Mouse (Mus musculus) lung, adult 18-20 months (tissue): ENCODE measurements around the gene Rack1.
"Not testable (repeated sequence)": the region's sequence is repeated elsewhere in the genome, so short reads cannot be mapped to it uniquely, and the experiment has no call there.

Experiments
- DNase-seq, 2 experiments: peaks; one replicate each; pipeline ENCODE4 v3.0.0; 2022; ENCODE audit warnings: mixed read lengths in 2 of 2

The Rack1 gene

DNA sequence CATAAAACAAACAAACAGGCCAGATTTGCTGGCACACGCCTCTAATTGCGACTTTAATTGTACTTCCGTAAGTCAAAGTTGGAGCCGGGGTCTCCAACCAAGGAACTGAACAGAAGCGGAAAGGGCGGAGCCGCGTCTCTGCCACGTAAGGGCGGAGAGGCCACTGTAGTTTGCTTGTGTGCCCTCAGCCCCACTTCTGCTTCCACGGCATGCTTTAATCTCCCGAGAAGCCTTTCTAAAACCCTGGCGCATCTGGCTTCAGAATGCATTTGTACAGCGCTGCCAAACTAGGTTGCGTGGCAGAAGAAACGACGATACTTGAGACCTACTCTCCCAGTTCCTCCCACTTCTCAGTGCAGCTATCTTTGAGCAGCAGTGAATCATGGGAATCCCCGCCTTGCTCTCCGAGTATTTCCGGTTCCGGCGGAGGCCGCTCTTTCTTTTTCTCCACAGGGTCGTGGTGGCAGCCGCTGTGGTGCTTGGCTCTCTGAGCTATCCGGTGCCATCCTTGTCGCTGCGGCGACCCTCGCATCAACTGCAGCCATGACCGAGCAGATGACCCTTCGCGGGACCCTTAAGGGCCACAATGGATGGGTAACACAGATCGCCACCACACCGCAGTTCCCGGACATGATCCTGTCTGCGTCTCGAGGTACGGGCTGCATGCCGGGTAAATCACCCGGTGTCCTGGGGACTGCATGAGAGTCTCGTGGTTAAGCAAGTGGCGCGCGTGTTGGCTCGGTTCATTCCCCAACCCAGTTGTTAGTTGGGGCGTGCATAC lies at the start of gene Rack1:
TSS of gene Rack1 (plus strand) at position 412 of the 781 bp plus-strand sequence.
- peak; percentile 90 to 91 for DNase-seq

DNA sequence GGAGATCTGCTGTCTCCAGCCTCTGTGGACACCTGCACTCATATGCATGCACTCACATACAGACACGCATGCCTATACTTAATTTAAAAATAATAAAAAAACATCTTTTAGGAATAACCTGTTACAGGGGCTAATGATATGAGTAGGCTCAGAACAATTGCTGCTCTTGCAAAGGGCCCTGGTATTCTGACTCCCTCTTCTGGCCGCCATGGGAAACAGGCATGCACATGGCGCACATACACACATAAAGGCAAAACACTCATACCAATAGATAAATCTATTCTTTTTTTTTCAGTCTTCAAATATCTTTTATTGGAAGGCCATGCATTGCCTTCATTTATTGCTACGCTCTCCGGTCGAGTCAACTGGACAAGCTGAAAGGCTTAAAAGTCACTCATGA lies 49.7 kb upstream of the Rack1 start:
- no peak for DNase-seq

DNA sequence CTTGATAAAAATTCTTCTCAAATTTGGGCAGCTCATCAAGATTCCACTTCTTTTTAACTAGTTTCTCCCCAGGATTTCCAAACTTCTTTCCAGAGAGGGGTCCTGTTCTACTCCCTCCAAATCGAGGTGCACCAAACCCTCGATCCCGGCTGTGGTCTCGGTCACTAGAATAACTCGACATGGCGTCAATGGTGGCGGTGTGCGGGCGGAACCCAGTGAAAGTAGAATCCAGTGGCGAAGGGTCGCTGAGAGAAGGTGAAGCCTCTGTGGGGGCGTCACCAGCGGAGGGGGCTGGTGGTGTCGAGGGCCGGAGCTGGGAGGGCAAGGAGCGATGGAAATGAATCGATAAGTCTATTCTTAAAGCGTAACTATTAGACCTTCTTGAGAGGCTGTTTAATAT lies 46.6 kb upstream of the Rack1 start:
- not testable (repeated sequence) for DNase-seq

DNA sequence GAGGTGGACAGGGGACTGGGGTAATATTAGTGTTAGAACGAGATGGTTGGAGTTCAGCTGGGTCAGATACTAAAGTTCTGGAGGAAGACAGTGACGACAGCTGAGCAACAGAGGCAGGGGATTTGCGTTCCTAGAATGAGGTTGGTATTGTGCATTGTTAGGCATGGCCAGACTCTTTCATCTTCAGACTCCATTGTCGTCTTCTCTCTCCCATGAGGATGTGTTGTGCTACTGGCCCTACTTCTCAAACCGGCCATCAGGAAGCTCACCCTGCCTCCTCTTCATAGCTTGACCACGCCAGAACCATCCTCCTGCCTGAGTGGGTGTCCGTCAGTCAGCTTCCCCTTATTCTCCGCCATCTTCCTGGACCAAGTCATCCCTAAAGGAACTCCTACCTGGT lies 41.1 kb upstream of the Rack1 start:
- no peak for DNase-seq

DNA sequence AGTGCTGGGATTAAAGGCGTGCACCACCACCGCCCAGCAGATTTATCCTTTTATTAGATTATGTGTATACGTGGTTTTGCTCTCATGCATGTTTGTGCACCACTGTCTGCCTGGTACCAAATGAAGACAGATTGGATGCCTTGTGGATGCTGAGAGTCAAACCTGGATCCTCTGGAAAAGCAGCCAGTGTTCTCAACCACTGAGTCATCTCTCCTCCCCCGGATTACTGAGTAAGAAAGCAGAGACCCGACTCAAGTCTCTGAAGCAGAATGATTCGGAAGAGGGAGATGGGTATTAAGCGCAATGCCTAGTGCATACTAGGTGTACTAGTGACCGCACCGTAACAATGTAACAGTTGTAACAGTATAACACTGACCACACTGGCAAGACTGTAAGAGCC lies 36.0 kb upstream of the Rack1 start:
- no peak for DNase-seq

DNA sequence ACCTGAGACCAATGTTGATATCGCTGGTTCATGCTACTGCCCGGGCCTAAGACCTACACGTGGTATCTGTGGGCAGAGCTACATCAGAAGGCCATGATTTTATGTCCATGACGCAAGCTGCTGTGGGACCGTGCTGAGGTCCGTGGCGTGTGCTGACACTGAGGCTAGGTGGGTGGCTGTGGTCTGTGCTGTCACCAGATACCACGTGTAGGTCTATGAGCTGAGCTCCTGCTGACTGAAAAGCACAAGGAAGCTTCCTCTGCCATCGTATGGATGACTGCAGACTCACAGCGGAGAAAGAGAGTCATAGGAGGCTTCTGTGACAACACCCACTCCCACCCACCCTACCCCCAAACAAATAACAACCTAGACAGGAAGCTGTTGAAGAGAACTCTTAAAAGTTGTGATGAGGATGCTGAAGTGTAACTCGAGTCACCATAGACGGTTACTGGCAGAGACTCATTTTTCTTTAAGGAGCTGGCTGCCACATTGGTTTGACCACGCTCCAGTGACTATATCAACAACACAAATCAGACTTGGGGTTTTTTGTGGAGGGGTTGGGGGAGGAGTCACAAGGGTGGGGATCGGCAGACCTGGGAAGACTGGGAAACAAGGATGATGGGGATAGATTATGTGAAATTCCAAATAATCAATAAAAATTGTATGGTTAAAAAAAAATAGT lies 32.8 kb upstream of the Rack1 start:
- no peak for DNase-seq

DNA sequence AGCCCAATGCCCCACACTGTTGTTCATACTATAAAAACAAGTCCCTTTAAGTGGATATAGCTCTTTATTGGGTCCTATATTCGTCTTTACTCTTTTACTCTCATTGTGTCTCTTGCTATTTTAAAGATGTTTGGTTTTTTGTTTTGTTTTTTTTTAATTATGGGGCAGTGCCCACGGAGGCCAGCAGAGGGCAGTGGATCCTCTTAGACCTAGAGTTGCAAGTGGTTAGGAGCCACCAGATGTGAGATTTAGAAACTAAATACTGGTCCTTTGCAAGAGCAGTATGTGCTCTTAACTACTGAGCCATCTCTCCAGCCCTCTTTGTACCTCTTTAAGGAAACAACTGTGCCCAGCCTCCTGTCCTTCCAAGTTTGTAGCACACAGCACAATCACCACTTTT lies 28.4 kb upstream of the Rack1 start:
- DNase-seq, result no peak

DNA sequence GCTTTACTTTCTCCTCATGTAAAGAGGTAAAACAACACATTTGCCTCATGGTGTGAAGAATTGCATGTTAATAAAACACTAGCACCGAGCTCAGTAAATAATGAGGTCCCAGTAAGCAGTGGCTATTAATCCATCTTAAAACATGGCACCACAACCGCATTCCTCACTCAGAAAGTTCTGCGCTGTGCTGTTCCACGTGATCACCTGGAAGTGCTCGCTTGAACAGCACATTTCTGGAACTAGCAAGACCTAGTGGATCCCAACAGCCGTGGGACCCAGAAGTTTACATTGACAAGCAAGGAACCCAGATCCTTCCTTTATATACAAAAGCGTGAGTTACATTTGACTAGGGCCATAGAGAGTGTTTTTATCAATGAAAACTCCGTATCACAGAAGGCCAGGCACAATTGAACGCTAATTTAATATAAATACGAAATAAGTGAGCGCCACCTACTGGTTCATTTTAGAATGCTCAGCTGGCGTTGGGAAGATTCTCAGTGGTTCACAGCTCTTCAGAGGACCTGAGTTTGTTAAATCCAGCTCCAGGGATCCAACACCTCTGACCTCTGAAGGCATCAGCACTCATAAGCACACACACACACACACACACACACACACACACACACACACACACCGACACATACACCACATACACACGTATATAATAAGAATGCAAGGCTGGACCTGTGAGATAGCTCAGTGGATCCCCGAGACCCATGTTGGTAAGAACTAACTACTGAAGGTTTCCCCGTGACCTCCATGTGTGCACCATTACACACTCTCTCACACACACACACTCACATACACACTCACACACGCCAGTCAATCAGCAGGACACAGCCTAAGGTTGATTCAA lies 25.5 kb upstream of the Rack1 start:
- peak; percentile 24 to 50 for DNase-seq

DNA sequence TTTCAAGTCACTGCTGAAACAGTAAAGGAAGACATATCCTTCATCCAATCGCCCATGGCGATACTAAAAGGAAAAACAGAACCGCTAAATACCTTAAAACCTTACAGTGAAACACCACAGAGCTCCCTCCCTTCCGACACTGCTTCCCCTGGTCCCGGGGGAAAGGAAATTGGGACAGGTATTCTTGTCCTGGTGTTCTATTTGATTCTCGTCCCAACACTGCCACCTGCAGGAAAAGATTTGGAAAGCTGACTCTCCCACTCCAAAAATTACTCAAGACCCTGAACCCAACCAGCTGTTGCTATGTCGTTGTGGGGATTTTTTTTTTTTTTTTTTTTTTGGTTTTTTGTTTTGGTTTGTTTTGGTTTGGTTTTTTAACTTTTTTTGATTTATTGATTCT lies 24.6 kb upstream of the Rack1 start:
- DNase-seq, result peak; percentile 44 to 52

DNA sequence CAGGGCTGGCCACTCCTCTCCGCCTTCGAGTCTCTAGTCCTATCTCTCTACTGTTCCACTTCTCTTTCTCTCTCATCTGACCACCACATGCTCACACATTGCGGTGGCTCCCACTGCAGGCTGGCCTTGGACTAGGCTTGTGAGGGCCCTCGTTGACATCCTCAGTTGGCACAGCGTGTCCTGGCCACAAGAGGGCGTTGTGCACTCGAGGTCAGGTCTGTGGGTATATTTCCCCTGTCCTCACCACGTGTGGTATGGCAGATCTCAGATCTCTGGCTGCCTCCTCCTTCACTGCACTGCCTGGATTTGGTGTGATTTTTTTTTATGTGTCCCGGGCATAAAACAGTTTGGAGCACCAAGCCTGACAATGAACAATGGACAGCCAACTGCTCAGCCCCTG lies 23.5 kb upstream of the Rack1 start:
- no peak for DNase-seq

DNA sequence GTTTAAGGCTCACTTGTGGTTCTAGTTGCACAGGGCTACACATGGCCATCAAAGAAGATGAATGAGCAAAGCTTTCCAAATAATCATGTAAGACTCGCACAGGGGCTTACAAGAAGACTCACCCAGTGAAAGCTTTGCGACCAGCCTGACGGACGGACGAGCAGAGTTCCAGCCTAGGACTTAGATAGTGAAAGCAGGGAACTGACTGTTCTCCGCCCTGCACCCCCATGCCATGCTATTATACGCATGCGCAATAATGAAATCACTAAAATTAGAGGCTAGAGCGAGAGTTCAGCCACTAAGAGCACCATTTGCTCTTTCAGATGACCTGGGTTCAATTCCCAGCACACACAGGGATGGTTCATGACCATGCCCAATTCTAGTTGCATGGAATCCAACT lies 22.8 kb upstream of the Rack1 start:
- no peak for DNase-seq

DNA sequence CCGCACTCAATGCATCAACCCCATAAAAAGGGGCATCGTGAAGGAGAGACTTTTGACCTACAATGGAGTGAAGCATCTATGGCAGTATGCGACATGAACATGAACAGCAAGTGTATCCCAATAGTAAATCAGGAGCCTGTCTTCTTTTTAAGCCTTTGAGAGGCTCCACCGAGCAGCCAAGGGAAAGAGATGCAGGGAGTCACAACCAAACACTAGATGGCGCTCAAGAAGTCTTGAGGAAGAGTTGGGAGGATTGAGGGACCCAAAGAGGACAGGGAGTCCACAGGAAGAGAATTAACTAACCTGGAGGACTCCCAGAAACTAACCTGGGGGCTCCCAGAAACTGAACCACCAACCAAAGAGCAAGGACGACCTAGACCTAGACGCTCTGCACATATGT lies 20.7 kb upstream of the Rack1 start:
- peak in 1 of 2 experiments; percentile 43 for DNase-seq

DNA sequence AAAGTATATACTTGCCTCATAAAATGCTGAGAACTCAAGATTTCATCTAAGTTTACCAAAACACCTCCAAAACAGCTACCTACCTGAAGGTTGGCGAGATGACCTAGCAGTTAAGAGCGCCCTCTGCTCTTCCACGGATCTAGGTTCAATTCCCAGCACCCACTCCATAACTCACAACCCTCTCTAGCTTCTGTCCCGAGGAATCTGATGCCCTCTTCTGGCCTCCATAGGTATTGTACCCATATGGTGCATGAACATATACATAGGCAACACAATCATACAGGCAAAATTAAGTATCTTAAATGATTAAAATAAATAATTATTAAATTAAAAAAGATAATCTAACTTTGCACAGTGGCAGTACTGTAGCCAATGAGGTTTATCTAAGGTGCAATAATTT lies 17.9 kb upstream of the Rack1 start:
- no peak for DNase-seq

DNA sequence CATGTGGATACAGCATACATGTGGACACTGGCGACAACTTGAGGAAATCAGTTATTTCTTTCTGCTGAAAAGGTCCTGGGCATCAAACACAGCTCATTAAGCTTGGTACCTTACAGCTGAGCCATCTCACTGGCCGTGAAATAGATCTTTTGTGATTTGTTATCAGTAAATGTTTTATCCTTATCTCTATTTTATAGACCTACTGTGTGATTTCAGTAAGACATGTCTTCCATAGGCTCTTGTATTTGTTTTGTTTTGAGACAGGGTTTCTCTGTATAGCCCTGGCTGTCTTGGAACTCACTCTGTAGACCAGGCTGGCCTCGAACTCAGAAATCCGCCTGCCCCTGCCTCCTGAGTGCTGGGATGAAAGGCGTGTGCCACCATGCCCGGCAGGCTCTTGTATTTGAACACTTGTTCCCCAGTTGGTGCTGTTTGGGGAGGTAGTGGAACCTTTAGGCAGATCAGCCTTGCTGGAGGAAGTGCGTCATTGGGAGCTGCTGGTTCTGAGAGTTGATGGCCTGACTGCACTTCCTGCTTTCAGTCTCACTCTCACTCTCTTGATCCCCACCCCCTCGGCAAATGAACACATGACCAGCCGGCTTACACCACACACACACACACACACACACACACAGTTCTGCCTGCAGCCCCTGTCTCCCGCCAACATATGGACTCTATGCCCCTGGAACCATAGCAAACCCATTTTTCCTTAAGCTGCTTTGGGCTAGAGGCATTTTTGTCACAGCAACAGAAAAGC lies 12.5 kb upstream of the Rack1 start:
- peak; percentile 73 to 78 for DNase-seq

DNA sequence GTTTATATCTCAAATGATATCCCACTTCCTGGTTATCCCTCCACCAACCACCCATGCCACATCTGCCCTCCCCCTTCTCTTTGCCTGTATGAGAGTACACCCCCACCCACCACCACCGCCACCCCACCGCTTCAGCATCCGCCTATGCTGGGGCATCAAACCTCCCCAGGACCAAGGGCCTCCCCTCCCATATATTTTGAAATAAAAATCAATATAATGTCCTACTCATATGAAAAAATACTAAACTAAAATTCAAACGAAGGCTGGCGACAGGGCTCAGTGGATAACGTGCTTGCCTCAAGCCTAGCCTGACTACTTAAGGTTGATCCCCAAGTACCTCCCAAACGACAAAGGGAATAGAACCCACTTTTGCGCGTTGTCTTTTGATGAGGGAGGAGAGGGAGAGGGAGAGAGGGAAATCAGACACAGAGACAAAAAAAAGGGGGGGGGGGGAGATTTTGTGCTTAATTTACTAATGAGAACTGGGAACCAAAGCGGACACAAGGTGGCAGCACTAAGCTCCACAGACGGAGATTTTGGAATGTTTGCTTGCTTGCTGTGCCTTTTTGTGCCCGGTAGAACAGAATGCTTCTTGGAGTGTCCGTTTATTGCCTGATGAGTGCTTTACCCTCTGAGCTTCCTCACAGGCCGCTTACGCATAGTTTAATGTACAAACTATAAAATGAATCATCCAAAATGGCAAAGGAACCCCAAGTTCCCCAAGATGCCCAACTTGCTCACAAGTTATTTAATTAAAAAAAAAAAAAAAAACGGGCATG lies 11.6 kb upstream of the Rack1 start:
- DNase-seq, result peak; percentile 77 to 83

DNA sequence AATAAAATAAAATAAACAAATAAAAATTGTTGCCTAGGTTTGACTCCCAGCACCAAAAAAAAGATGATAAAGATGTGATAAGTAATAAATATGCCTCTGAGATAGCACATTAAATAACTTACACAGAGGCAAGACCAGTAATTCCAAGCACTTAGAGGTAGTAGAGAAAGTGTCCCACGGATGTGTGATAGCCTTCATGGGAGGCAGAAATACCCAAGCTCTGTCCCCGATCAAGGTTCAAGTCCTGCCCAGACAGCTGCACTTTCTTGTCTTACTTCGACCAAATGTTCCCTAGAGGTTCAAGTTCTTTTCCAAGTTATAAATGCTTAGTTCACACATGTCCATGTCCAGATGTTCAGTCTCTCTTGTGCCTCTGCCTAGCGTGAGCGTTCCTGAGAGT lies 10.9 kb upstream of the Rack1 start:
- no peak for DNase-seq

DNA sequence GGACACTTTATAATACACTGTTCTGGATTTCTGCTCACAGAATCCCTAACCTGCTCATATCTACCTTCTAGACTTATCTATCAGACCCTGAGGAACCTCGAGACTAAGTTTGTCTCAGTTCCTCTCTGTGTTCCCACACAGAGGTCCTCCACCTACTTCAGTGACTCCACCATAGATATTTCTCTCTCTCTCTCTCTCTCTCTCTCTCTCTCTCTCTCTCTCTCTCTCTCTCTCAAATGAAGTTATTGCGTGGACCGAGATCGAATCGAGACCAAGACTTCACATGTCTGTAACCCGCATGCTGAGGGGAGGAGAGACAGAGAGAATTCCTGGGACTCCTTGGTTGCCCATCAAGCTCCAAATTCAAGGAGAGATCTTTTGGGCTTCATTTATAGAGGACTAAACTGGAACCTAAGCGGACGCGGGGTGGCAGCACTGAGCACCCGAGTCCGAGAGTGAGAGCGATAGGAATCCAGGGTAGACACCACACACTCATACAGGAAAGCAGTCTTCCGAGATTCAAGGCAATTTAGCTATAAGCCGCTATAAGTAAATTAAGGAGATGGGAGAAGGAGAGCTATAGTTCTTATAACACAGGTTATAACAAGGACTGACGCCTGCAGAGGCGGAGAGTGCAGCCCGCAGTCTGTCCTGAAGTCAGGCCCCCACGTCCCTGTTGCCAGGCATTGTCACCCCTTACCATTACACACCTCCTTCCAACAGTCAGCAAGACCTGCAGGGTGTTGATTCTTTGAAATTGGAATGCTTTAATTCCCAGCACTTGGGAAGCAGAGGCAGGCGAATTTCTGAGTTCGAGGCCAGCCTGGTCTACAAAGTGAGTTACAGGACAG lies 9.9 kb upstream of the Rack1 start:
- DNase-seq, result peak; percentile 81 to 85

DNA sequence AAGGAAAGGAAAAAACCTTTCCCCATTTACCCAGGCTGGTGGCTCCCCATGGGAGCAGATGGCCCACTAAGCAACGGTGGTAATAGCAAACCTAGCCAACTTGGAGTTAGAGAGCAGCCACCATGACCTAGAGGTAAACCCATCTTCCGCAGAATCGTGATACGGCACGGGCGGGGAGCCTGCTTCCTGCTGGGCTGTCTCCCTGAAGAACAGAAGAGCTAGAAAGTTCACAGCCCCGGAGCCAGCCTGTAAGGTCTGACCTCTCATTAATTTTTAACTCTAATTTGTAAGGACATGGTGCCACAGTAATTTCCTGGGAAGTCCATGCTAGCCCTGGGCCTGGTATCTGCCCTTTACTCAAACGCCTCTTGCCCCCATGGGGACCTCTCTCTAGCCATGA lies 9.2 kb upstream of the Rack1 start:
- no peak for DNase-seq

DNA sequence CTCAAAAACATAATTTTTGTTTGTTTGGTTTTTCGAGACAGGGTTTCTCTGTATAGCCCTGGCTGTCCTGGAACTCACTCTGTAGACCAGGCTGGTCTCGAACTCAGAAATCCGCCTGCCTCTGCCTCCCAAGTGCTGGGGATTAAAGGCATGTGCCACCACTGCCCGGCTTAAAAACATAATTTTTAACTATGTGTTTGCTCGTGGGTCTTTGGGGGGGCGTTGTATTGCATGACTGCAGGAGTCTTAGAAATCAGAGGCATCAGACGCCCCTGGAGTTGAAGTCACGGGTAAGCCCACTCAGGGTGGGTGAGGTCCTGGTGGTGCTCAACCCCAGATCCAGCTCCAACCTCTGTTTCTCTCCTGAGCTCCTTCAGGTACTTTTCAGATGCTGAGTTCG lies 8.2 kb upstream of the Rack1 start:
- not testable (repeated sequence) for DNase-seq

DNA sequence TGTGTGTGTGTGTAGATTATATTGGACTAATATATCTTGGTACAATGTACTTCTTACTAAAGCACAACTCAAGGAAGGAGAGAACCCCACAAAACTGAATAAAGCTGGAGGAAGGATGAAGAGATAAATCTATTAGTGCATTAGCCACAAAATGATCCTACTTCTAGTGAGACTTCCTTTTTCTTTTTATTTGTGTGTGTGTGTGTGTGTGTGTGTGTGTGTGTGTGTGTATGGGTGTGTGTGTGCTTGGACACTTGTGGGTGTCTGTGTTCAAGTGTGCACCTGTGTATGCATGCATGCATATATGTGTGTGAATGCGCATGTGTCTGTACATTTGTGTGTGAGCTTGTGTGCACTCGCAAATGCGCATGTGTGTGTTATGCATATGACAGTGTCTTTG lies 6.9 kb upstream of the Rack1 start:
- DNase-seq, result no peak

DNA sequence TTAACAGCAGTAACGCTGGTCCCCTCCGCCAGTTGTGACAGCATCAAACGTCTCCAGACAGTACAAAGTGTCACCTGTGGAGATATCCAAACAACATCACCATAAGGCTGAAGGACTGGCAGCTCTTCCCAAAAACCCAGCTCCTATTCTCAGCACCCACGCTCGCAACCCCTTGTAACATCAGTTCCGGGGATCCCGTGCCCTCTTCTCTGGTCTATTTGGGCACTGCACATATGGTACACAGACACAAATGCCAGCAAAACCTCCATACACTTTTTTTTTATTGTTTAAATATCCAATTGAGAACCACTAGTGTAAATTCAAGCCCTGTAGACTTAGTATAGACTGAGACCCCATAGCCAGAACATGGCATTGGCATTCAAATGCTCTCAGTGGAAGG lies 4.9 kb upstream of the Rack1 start:
- no peak for DNase-seq
